Mouse (Mus musculus) cerebellum, postnatal 36 days (tissue): ENCODE results near the gene Ubr1.
A peak's percentile ranks its signal among the peaks of the same experiment; 100 is the strongest.
"Not testable (repeated sequence)": the region's sequence is repeated elsewhere in the genome, so short reads cannot be mapped to it uniquely, and the experiment has no call there.

Experiments used
- DNase-seq, 2 experiments: peaks; one replicate each; pipeline ENCODE4 v3.0.0; 2021 to 2022; ENCODE audit warnings: mixed read lengths in 2 of 2

The Ubr1 gene

GRCm38 (mm10) chr2:120972964-120973363, 2.4 kb upstream of the Ubr1 start:
- DNase-seq: peak in 1 of 2 experiments; percentile 15

- DNase-seq: not testable (repeated sequence)
Observed at GRCm38 (mm10) chr2:120972257-120972656, 1.7 kb upstream of the Ubr1 start.

- DNase-seq: no peak
Observed at GRCm38 (mm10) chr2:120971766-120972165, 1.3 kb upstream of the Ubr1 start.

GRCm38 (mm10) chr2:120970045-120970539, 423 bp downstream of the Ubr1 start:
- peak in 1 of 2 experiments; percentile 19 for DNase-seq

GRCm38 (mm10) chr2:120965486-120965885, 5.0 kb downstream of the Ubr1 start:
- DNase-seq: no peak

- DNase-seq: no peak
Observed at GRCm38 (mm10) chr2:120963110-120963509, 7.4 kb downstream of the Ubr1 start.

GRCm38 (mm10) chr2:120960261-120960660, 10.3 kb downstream of the Ubr1 start:
- DNase-seq: no peak

- no peak for DNase-seq
Observed at GRCm38 (mm10) chr2:120959827-120960226, 10.7 kb downstream of the Ubr1 start.

- no peak for DNase-seq
Observed at GRCm38 (mm10) chr2:120959363-120959762, 11.2 kb downstream of the Ubr1 start.

- DNase-seq: no peak
Observed at GRCm38 (mm10) chr2:120952176-120952938, 18.2 kb downstream of the Ubr1 start.

- peak; percentile 55 to 58 for DNase-seq
Observed at GRCm38 (mm10) chr2:120951208-120951607, 19.3 kb downstream of the Ubr1 start.

- no peak for DNase-seq
Observed at GRCm38 (mm10) chr2:120933038-120933437, 37.5 kb downstream of the Ubr1 start.

GRCm38 (mm10) chr2:120909556-120909955, 61.0 kb downstream of the Ubr1 start:
- no peak for DNase-seq

- no peak for DNase-seq
Observed at GRCm38 (mm10) chr2:120896361-120896760, 74.2 kb downstream of the Ubr1 start.

- DNase-seq: no peak
Observed at GRCm38 (mm10) chr2:120887601-120888000, 82.9 kb downstream of the Ubr1 start.

GRCm38 (mm10) chr2:120873192-120873591, 97.3 kb downstream of the Ubr1 start:
- DNase-seq: no peak

- no peak for DNase-seq
Observed at GRCm38 (mm10) chr2:120871447-120872336, 98.8 kb downstream of the Ubr1 start.

- DNase-seq: no peak
Observed at GRCm38 (mm10) chr2:120867336-120867735, 103.2 kb downstream of the Ubr1 start.

- DNase-seq: peak; percentile 43 to 49
Observed at GRCm38 (mm10) chr2:120866561-120866960, 104.0 kb downstream of the Ubr1 start.

- DNase-seq: no peak
Observed at GRCm38 (mm10) chr2:120863389-120863788, 107.1 kb downstream of the Ubr1 start.

- DNase-seq: no peak
Observed at GRCm38 (mm10) chr2:120860699-120861098, 109.8 kb downstream of the Ubr1 start.

GRCm38 (mm10) chr2:120858131-120858530, 112.4 kb downstream of the Ubr1 start:
- no peak for DNase-seq

- DNase-seq: no peak
Observed at GRCm38 (mm10) chr2:120853151-120853550, 117.4 kb downstream of the Ubr1 start.

GRCm38 (mm10) chr2:120852626-120853025, 117.9 kb downstream of the Ubr1 start:
- DNase-seq: no peak
